8 mouse cellular contexts compared by ENCODE assay signal in genomic region chr7:4500892-4501471, GRCm38 (mm10). TPM values are rescaled to one million over a fixed set of nuclear protein-coding genes. Genes with fewer than 3 reads are reported as not detected.
DNase-seq lines count a peak whose midpoint lies in the region; ATAC-seq and TF ChIP-seq lines count a peak whose summit lies in the region.

No protein-coding gene starts in this region.

- H3K36me3 ChIP-seq in heart, embryonic 14.5 days (ENCODE audit: control insufficient read depth, insufficient read depth, low read length) = peaks cover 45% of the 10 kb centered on the region
- peaks cover 18% of the 10 kb centered on the region for H3K36me3 ChIP-seq in liver, postnatal 0 days (replicated peaks; ENCODE audit: insufficient read depth, low read length)
- H3K36me3 ChIP-seq in neural tube, embryonic 12.5 days = peaks cover 8% of the 10 kb centered on the region

- H3K9ac ChIP-seq in heart, embryonic 14.5 days (ENCODE audit: low read length) = peak overlapping the region; percentile 96
- H3K9ac ChIP-seq in liver, postnatal 0 days (replicated peaks) = peak overlapping the region; percentile 91
- H3K9ac ChIP-seq in neural tube, embryonic 12.5 days = peak overlapping the region; percentile 98

- no peaks in the 10 kb centered on the region for H3K9me3 ChIP-seq in heart, embryonic 14.5 days (ENCODE audit: control insufficient read depth, low read length)
- H3K9me3 ChIP-seq in liver, postnatal 0 days (ENCODE audit: low read length) = no peaks in the 10 kb centered on the region
- no peaks in the 10 kb centered on the region for H3K9me3 ChIP-seq in neural tube, embryonic 12.5 days

- no peak for TF ChIP-seq CTCF in liver, postnatal 0 days (IDR thresholded peaks at IDR 0.05; ENCODE audit: low read depth)

- TF ChIP-seq EP300 in liver, postnatal 0 days (IDR thresholded peaks at IDR 0.05; ENCODE audit: low read depth) = no peak

- H3K27ac ChIP-seq in heart, embryonic 14.5 days (replicated peaks in 1 of 2; ENCODE audit: control insufficient read depth in 1 of 2, insufficient read depth in 1 of 2, low read depth in 2 of 2, low read length in 2 of 2) = peak overlapping the region; percentile 60 to 94
- peak overlapping the region; percentile 85 for H3K27ac ChIP-seq in liver, postnatal 0 days (ENCODE audit: low read depth)
- peak overlapping the region; percentile 66 for H3K27ac ChIP-seq in neural tube, embryonic 12.5 days

- peak overlapping the region; percentile 84 to 88 for H3K4me3 ChIP-seq in heart, embryonic 14.5 days (ENCODE audit: control insufficient read depth in 1 of 2, insufficient read depth in 1 of 2, low read depth in 1 of 2, low read length in 2 of 2)
- H3K4me3 ChIP-seq in liver, postnatal 0 days (ENCODE audit: low read depth, low read length) = peak overlapping the region; percentile 71
- H3K4me3 ChIP-seq in neural tube, embryonic 12.5 days = peak overlapping the region; percentile 92

- WGBS in heart, embryonic 14.5 days = under 1% methylated on average over 40 of the region's 52 CpGs
- under 1% methylated on average over 42 of the region's 52 CpGs for WGBS in liver, postnatal 0 days (ENCODE audit: insufficient replicate concordance)
- under 1% methylated on average over 48 of the region's 52 CpGs for WGBS in neural tube, embryonic 12.5 days

- H3K27me3 ChIP-seq in heart, embryonic 14.5 days (ENCODE audit: control insufficient read depth, insufficient read depth, low read length) = no peaks in the 10 kb centered on the region
- H3K27me3 ChIP-seq in liver, postnatal 0 days (ENCODE audit: insufficient read depth, low read length) = no peaks in the 10 kb centered on the region
- H3K27me3 ChIP-seq in neural tube, embryonic 12.5 days (replicated peaks) = no peaks in the 10 kb centered on the region

- H3K4me1 ChIP-seq in heart, embryonic 14.5 days (ENCODE audit: control insufficient read depth in 2 of 2, insufficient read depth in 2 of 2, low read length in 2 of 2) = peaks cover 26 to 37% of the 10 kb centered on the region in 2 experiments
- peaks cover 30% of the 10 kb centered on the region for H3K4me1 ChIP-seq in liver, postnatal 0 days (ENCODE audit: insufficient read depth)
- H3K4me1 ChIP-seq in neural tube, embryonic 12.5 days = peaks cover 39% of the 10 kb centered on the region

- ATAC-seq in common myeloid progenitor, adult 5-6 weeks (replicated peaks; ENCODE audit: low read depth, poor library complexity, severe bottlenecking) = peak; percentile 22
- ATAC-seq in heart, embryonic 14.5 days (ENCODE audit: insufficient number of reproducible peaks, insufficient read depth, low FRiP score, low read depth) = peak; percentile 33
- peak; percentile 38 for ATAC-seq in liver, postnatal 0 days
- ATAC-seq in neural tube, embryonic 12.5 days (ENCODE audit: low FRiP score, low read depth) = peak; percentile 45

- DNase-seq in 3134 (ENCODE audit: extremely low read depth, insufficient read length, low spot score) (peak; percentile 55), ZHBTc4 (ENCODE audit: low read depth, low spot score) (peak; percentile 41)
- peak; percentile 66 for DNase-seq in kidney, postnatal 10 days
- peak; percentile 64 for DNase-seq in liver, postnatal 0 days
- peak; percentile 49 to 52 for DNase-seq in thymus, adult 18-20 months

- peak overlapping the region; percentile 90 for H3K4me2 ChIP-seq in heart, embryonic 14.5 days (ENCODE audit: low read length)
- H3K4me2 ChIP-seq in liver, postnatal 0 days (ENCODE audit: low read depth, low read length) = peak overlapping the region; percentile 69
- H3K4me2 ChIP-seq in neural tube, embryonic 12.5 days (replicated peaks) = peak overlapping the region; percentile 91

RNA-seq across cellular contexts. Expression of gene Ppp1r12c, which starts 0.5 kb away (rescaled TPM):
- total RNA-seq in common myeloid progenitor, adult 5-6 weeks (2017) = 90.2 and 117 TPM in 2 replicates
- polyA plus RNA-seq in heart, embryonic 14.5 days (2014; fragmentation: Nextera tagmentation; extraction: Ambion mirVana) = 41.7 and 47.7 TPM in 2 replicates
- 14.9 and 15.6 TPM in 2 replicates for polyA plus RNA-seq in liver, postnatal 0 days (2015; fragmentation: Nextera tagmentation; extraction: Ambion mirVana)
- polyA plus RNA-seq in neural tube, embryonic 12.5 days (2016; fragmentation: Nextera tagmentation; extraction: Ambion mirVana) = 61.1 and 72.5 TPM in 2 replicates

RNA-seq across cellular contexts. Expression of gene Tnnt1, which starts 15.2 kb away (rescaled TPM):
- 6.1 and 6.6 TPM in 2 replicates for total RNA-seq in common myeloid progenitor, adult 5-6 weeks (2017)
- polyA plus RNA-seq in heart, embryonic 14.5 days (2014; fragmentation: Nextera tagmentation; extraction: Ambion mirVana) = 479 and 551 TPM in 2 replicates
- polyA plus RNA-seq in liver, postnatal 0 days (2015; fragmentation: Nextera tagmentation; extraction: Ambion mirVana) = 5.3 and 11.2 TPM in 2 replicates
- polyA plus RNA-seq in neural tube, embryonic 12.5 days (2016; fragmentation: Nextera tagmentation; extraction: Ambion mirVana) = 58.1 and 75.1 TPM in 2 replicates

RNA-seq across cellular contexts. Expression of gene Tnni3, which starts 23.0 kb away (rescaled TPM):
- 0.87 and 1.9 TPM in 2 replicates for total RNA-seq in common myeloid progenitor, adult 5-6 weeks (2017)
- 2,958 and 3,056 TPM in 2 replicates for polyA plus RNA-seq in heart, embryonic 14.5 days (2014; fragmentation: Nextera tagmentation; extraction: Ambion mirVana)
- 0.27 and 0.46 TPM in 2 replicates for polyA plus RNA-seq in liver, postnatal 0 days (2015; fragmentation: Nextera tagmentation; extraction: Ambion mirVana)
- polyA plus RNA-seq in neural tube, embryonic 12.5 days (2016; fragmentation: Nextera tagmentation; extraction: Ambion mirVana) = 2.8 and 2.9 TPM in 2 replicates

RNA-seq across cellular contexts. Expression of gene Dnaaf3, which starts 31.3 kb away (rescaled TPM):
- total RNA-seq in common myeloid progenitor, adult 5-6 weeks (2017) = 1.6 TPM in 1 of 2 replicates, not detected in the other
- 0.15 and 0.51 TPM in 2 replicates for polyA plus RNA-seq in heart, embryonic 14.5 days (2014; fragmentation: Nextera tagmentation; extraction: Ambion mirVana)
- polyA plus RNA-seq in liver, postnatal 0 days (2015; fragmentation: Nextera tagmentation; extraction: Ambion mirVana) = 0.05 and 0.17 TPM in 2 replicates
- polyA plus RNA-seq in neural tube, embryonic 12.5 days (2016; fragmentation: Nextera tagmentation; extraction: Ambion mirVana) = 1.2 and 1.7 TPM in 2 replicates

RNA-seq across cellular contexts. Expression of gene Eps8l1, which starts 40.5 kb away (rescaled TPM):
- total RNA-seq in common myeloid progenitor, adult 5-6 weeks (2017) = 4.2 and 5.6 TPM in 2 replicates
- 2.1 and 4.7 TPM in 2 replicates for polyA plus RNA-seq in heart, embryonic 14.5 days (2014; fragmentation: Nextera tagmentation; extraction: Ambion mirVana)
- polyA plus RNA-seq in liver, postnatal 0 days (2015; fragmentation: Nextera tagmentation; extraction: Ambion mirVana) = 0.37 and 0.97 TPM in 2 replicates
- polyA plus RNA-seq in neural tube, embryonic 12.5 days (2016; fragmentation: Nextera tagmentation; extraction: Ambion mirVana) = 8.7 and 8.9 TPM in 2 replicates

Comparison
In these comparisons a context has a peak if more than half of its experiments do, and no peak if none do; other contexts are left out.
1. Peak in every context shown above with its lines: DNase-seq, ATAC-seq, H3K4me3 ChIP-seq and H3K27ac ChIP-seq.
2. RNA of gene Tnni3, which starts 23.0 kb away (polyA plus RNA-seq): 2,958 to 3,056 TPM in heart, embryonic 14.5 days; 2.8 to 2.9 TPM in neural tube, embryonic 12.5 days and 0.27 to 0.46 TPM in liver, postnatal 0 days; every median in the first group is over 100 times any median in the second.